Mouse (Mus musculus): ENCODE results near the gene Cap2. TPM values are rescaled to one million over a fixed set of nuclear protein-coding genes. Genes with fewer than 3 reads are reported as not detected.

Cap2 gene
- polyA plus RNA-seq, 1 experiment from 2014 or later, result 172 TPM

DNA sequence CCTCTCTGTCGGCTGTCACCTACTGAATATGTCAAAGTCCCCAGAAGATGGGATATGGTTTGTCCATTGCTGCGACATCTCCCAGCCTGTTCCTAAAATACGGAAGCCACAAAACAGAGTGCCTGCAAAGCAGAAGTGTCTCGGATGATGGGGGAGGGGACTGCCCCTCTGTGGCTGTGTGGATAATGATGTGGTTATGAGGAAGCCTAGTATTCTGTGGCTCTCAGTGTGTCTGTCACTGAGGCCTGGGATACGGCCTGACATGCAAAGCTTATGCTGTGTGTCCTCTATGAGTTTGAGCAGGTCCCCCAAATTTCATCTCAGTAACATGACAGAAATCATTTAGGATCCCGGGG is 132.5 kb downstream of the Cap2 start:
- WGBS, result 52% methylated on average over 6 of the region's 6 CpGs
- H3K27ac ChIP-seq, result no peak overlapping the region
- no peaks in the 10 kb centered on the region for H3K4me1 ChIP-seq (replicated peaks)
- no peaks in the 10 kb centered on the region for H3K27me3 ChIP-seq
- H3K36me3 ChIP-seq, result peaks cover 37% of the 10 kb centered on the region
- H3K4me2 ChIP-seq, result no peak overlapping the region
- H3K9me3 ChIP-seq (replicated peaks), result peaks cover 5% of the 10 kb centered on the region; the same call in 1 of the 2 replicates
- ATAC-seq (replicated peaks; ENCODE audit: insufficient number of reproducible peaks, insufficient read depth, low FRiP score, low read depth), result no peak
- no peak overlapping the region for H3K9ac ChIP-seq
- no peak overlapping the region for H3K4me3 ChIP-seq

DNA sequence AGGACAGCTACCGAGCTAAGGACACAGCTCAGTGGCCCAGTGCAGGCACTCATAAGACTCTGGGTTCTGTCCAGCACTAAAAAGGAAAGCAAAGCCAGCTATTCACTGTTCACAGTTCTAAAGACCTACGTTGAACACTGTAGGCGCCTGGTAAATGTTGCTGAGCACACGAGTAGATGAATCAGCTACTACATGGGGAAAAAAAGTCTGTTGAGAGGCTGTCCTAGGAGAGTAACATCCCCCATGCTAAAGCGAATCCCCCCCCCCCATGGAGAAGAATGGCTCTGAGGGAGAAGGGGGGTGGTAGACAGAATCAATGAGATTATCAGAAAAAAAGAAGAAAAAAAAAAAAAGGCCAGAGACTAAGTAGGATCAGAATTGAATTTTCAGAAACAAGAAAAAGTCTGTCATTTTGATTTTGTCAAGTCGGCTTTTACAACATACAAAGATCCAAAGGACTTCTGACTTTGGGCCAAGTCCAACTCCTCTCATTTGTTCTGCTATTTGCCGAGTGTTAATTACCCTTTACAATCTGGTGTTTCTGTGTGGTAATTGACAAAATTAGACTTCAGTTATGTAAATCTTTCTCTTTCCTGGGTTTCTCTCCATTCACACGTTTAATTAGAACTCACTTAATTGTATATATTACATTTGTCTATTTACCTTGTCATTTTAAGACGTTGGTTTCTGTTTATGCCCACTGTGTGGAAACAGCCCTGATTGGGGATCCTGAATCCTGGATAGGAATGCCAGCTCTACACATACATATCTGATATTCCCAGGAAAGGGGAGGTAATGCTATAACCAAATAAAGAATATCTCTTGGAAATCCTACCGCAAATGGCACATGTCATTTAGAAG is 139.2 kb downstream of the Cap2 start:
- Histone ChIP-seq H3K9me3 (replicated peaks) (peaks cover 11% of the 10 kb centered on the region), H3K36me3 (peaks cover 54% of the 10 kb centered on the region), H3K9ac (no peak overlapping the region)

DNA sequence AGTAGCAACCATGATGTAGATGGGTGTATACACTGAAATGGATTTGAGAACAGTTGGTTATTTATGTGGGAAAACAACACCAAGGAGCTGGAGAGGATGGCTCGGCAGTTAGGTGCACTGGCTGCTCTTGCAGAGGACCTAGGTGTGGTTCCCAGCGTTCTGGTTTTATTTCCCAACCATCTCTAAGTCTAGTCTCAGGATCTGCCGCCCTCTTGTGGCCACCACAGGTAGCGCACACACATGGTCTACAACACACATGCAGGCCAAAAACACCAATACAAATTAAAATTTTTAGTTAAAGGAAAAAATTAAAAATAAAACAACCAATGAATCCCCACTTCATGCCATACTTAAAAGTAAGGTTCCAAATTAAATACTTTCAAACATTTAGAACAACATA is 140.7 kb downstream of the Cap2 start:
- WGBS, result 88% methylated on average over 4 of the region's 4 CpGs
- H3K4me2 ChIP-seq, result no peak overlapping the region
- H3K27ac ChIP-seq, result no peak overlapping the region
- no peaks in the 10 kb centered on the region for H3K4me1 ChIP-seq (replicated peaks)
- ATAC-seq (replicated peaks; ENCODE audit: insufficient number of reproducible peaks, insufficient read depth, low FRiP score, low read depth), result no peak
- no peaks in the 10 kb centered on the region for H3K27me3 ChIP-seq
- peaks cover 44% of the 10 kb centered on the region for H3K36me3 ChIP-seq
- no peak overlapping the region for H3K4me3 ChIP-seq
- no peak overlapping the region for H3K9ac ChIP-seq
- H3K9me3 ChIP-seq (replicated peaks), result peaks cover 7% of the 10 kb centered on the region; the same call in 1 of the 2 replicates

More for the DNA sequence above, 139.2 kb downstream of the Cap2 start:
- no peak overlapping the region for H3K4me2 ChIP-seq
- no peaks in the 10 kb centered on the region for H3K27me3 ChIP-seq
- no peak overlapping the region for H3K4me3 ChIP-seq
- H3K4me1 ChIP-seq (replicated peaks), result no peaks in the 10 kb centered on the region
- H3K27ac ChIP-seq, result no peak overlapping the region
- no peak for ATAC-seq (replicated peaks; ENCODE audit: insufficient number of reproducible peaks, insufficient read depth, low FRiP score, low read depth)
- WGBS, result 88% methylated on average over 10 of the region's 10 CpGs

DNA sequence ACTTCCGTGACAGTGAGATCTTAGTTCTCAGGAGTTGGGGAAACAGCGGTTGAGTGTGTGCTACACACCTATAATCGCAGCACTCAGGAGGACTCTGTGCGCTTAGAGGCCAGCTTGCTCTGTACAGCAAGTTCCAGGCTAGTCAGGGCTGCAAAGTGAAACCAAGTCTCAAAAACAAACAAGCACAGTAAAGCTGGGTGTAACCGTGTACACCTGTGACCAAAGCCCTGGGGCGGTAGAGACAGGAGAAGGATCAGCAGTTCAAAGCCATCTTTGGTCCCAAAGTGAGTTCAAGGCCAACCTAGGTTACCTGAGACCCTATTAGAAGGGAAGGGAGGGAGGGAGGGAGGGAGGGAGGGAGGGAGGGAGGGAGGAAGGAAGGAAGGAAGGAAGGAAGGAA is 142.5 kb downstream of the Cap2 start:
- Histone ChIP-seq H3K36me3 (peaks cover 43% of the 10 kb centered on the region), H3K4me1 (replicated peaks) (no peaks in the 10 kb centered on the region), H3K4me3 (no peak overlapping the region), H3K4me2 (no peak overlapping the region), H3K9ac (no peak overlapping the region), H3K27me3 (no peaks in the 10 kb centered on the region), H3K27ac (no peak overlapping the region), H3K9me3 (replicated peaks) (peaks cover 7% of the 10 kb centered on the region; the same call in 1 of the 2 replicates)
- ATAC-seq (replicated peaks; ENCODE audit: insufficient number of reproducible peaks, insufficient read depth, low FRiP score, low read depth), result no peak
- WGBS, result 90% methylated on average over 6 of the region's 6 CpGs

DNA sequence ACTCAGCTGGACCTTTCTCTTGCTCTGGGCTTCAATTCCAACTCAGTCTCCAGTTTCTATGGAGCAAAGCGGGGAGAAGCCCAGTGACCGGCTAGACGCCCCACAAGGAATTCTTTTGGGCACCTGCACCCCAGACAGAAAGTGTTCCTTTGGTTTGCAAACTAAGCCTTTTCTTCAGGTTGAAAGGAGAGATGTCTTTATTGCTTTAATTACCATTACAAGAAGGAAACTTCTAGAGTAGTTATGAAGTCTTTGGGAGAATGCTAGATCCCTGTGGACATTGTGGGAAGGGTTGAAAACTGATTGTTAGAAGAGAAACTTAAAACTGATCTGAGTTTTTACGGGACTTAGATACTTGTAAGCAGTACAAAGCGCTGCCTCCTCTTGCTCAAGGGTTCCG is 143.8 kb downstream of the Cap2 start:
- no peak overlapping the region for H3K4me2 ChIP-seq
- no peak overlapping the region for H3K9ac ChIP-seq
- peaks cover 41% of the 10 kb centered on the region for H3K36me3 ChIP-seq
- no peaks in the 10 kb centered on the region for H3K27me3 ChIP-seq
- ATAC-seq (replicated peaks; ENCODE audit: insufficient number of reproducible peaks, insufficient read depth, low FRiP score, low read depth), result no peak
- H3K4me3 ChIP-seq, result no peak overlapping the region
- no peaks in the 10 kb centered on the region for H3K4me1 ChIP-seq (replicated peaks)
- 86% methylated on average over 6 of the region's 6 CpGs for WGBS
- peaks cover 7% of the 10 kb centered on the region; the same call in 1 of the 2 replicates for H3K9me3 ChIP-seq (replicated peaks)
- H3K27ac ChIP-seq, result no peak overlapping the region

DNA sequence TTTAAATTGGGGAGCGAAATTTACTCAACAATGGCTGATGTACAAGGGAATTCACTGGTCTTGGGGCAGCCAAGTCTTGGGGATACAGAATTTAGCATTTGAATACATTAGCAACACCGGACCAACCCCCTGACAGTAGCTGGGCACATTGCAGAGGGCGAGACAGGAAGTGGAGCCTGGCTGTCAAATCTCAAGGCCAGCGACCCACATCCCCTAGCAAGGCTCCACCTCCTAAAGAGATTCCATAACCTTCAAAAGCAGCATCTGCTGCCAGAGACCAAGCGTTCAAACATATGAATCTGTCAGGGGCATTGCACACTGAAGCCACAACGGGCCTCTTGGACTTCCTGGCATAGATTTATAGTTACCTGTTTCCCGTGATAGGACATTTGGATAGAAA is 150.2 kb downstream of the Cap2 start:
- no peaks in the 10 kb centered on the region for H3K4me1 ChIP-seq (replicated peaks)
- H3K27ac ChIP-seq, result no peak overlapping the region
- 82% methylated on average over 7 of the region's 7 CpGs for WGBS
- ATAC-seq (replicated peaks; ENCODE audit: insufficient number of reproducible peaks, insufficient read depth, low FRiP score, low read depth), result no peak
- no peak overlapping the region for H3K4me2 ChIP-seq
- H3K27me3 ChIP-seq, result no peaks in the 10 kb centered on the region
- H3K4me3 ChIP-seq, result no peak overlapping the region
- H3K9ac ChIP-seq, result no peak overlapping the region
- H3K9me3 ChIP-seq (replicated peaks), result no peaks in the 10 kb centered on the region
- peaks cover 29% of the 10 kb centered on the region; the same call in 1 of the 2 replicates for H3K36me3 ChIP-seq

DNA sequence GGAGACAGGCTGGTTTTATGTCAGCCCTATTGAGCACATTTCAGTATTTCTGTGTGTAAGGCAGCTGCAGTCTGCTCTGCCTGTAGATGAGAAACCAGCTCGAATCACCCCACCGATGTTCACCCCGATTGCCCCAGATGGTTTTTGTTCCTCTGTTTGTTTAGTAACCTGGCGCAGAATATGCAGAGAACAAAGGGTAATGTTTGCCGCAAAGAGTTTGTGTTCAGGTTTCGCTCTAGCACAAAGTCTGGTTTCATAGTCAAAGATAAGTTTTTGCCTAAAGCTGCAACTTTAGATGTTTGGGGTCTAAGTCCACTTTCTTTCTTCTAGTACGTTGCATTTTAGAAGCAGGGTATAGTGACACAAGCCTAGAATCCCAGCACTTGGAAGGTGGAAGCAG is 151.0 kb downstream of the Cap2 start:
- H3K9ac ChIP-seq, result no peak overlapping the region
- H3K4me2 ChIP-seq, result no peak overlapping the region
- no peaks in the 10 kb centered on the region for H3K9me3 ChIP-seq (replicated peaks)
- H3K4me1 ChIP-seq (replicated peaks), result no peaks in the 10 kb centered on the region
- no peak overlapping the region for H3K27ac ChIP-seq
- H3K36me3 ChIP-seq, result peaks cover 25% of the 10 kb centered on the region; the same call in 1 of the 2 replicates
- no peak for ATAC-seq (replicated peaks; ENCODE audit: insufficient number of reproducible peaks, insufficient read depth, low FRiP score, low read depth)
- no peaks in the 10 kb centered on the region for H3K27me3 ChIP-seq
- 89% methylated on average over 7 of the region's 7 CpGs for WGBS
- H3K4me3 ChIP-seq, result no peak overlapping the region

DNA sequence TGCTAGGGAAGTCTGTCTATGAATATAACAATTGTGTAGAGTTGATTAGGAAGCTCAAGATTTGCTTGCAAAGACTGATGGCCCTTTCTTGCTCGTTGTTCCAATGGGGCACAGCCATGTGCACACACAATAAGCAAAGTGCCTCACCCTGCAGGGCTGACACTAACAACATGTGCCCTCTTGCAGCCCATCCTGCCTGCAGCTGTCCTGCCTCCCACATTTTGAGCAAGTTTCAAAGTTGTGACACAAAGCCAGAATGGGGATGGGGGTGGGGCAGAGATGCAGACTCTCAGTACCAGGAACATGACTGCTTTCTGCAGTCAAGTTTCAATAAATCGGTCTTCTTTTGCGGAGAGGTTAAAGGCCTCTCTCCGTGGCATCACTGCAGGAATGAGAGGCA is 152.0 kb downstream of the Cap2 start:
- Histone ChIP-seq H3K9ac (no peak overlapping the region), H3K4me1 (replicated peaks) (no peaks in the 10 kb centered on the region), H3K36me3 (peaks cover 19% of the 10 kb centered on the region; the same call in 1 of the 2 replicates), H3K27me3 (no peaks in the 10 kb centered on the region), H3K27ac (no peak overlapping the region), H3K9me3 (replicated peaks) (no peaks in the 10 kb centered on the region), H3K4me3 (no peak overlapping the region), H3K4me2 (no peak overlapping the region)
- 79% methylated on average over 4 of the region's 4 CpGs for WGBS
- ATAC-seq (replicated peaks; ENCODE audit: insufficient number of reproducible peaks, insufficient read depth, low FRiP score, low read depth), result no peak

DNA sequence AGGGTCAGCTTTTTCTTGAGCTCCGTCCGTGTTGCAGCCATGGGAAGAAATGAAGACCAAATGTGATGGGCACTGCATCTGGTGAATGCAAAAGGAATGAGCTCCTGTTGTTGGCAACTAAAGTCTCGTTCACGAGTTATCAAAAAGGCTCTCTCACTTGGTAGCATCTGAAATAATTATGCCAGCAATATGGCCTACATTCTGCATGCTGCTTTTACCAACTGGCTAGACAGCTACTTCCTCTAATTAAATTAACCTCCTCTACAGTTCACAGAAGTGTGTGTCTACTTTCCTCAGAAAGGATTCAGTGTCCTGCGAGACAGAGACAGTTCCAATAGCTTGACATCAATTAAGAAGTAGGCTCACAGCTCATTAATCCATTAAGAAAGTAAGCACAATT is 152.9 kb downstream of the Cap2 start:
- H3K4me2 ChIP-seq, result no peak overlapping the region
- H3K9me3 ChIP-seq (replicated peaks), result no peaks in the 10 kb centered on the region
- no peak overlapping the region for H3K9ac ChIP-seq
- ATAC-seq (replicated peaks; ENCODE audit: insufficient number of reproducible peaks, insufficient read depth, low FRiP score, low read depth), result no peak
- H3K27me3 ChIP-seq, result no peaks in the 10 kb centered on the region
- H3K4me1 ChIP-seq (replicated peaks), result no peaks in the 10 kb centered on the region
- 92% methylated on average over 5 of the region's 5 CpGs for WGBS
- no peak overlapping the region for H3K27ac ChIP-seq
- peaks cover 12% of the 10 kb centered on the region; the same call in 1 of the 2 replicates for H3K36me3 ChIP-seq
- H3K4me3 ChIP-seq, result no peak overlapping the region

DNA sequence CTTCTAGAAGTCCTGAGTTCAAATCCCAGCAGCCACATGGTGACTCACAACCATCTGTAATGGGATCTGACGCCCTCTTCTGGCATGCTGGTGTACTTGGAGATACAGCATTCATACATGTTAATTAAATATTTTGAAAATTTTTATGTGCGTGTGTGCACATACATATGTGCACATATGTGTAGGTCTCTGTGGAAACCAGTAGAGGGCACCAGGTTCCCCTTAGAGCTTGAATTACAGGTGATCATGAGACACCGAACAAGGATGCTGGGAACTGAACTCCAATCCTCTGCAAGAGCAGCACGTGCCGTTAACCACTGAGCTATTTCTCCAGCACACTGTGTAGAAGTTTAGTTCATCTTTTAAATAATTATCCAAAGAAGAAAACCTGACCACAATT is 157.6 kb downstream of the Cap2 start:
- 89% methylated on average over 5 of the region's 5 CpGs for WGBS
- Histone ChIP-seq H3K27ac (no peak overlapping the region), H3K36me3 (no peaks in the 10 kb centered on the region), H3K4me1 (replicated peaks) (peaks cover 3% of the 10 kb centered on the region; the same call in 1 of the 2 replicates), H3K4me3 (no peak overlapping the region), H3K4me2 (no peak overlapping the region), H3K27me3 (no peaks in the 10 kb centered on the region), H3K9ac (no peak overlapping the region), H3K9me3 (replicated peaks) (no peaks in the 10 kb centered on the region)
- ATAC-seq (replicated peaks; ENCODE audit: insufficient number of reproducible peaks, insufficient read depth, low FRiP score, low read depth), result no peak

DNA sequence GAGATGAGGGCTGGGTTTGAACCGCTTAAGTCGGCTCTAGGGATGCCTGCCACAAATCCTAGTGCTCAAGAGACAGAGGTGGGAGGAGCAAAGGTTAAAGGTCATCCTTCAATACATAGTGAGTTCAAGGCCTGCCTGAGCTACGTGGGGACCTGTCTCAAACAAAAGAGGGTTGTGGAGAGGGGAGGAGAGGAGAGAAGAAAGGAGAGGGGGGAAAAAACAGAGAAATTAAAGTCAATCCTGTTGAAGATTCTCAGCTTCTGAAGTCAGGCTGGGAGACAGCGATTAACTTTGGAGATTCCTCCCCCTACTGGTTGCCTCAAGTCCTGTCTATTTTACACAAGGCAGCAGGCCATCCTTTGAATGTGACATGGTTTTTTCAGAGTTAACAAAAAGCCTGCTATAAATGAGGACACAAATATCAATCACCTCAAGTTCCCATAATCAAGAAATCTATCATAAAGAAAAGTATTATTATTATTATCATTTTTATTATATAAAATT is 161.9 kb downstream of the Cap2 start:
- H3K27ac ChIP-seq, result no peak overlapping the region
- peaks cover 3% of the 10 kb centered on the region; the same call in 1 of the 2 replicates for H3K4me1 ChIP-seq (replicated peaks)
- no peaks in the 10 kb centered on the region for H3K9me3 ChIP-seq (replicated peaks)
- 34% methylated on average over 4 of the region's 4 CpGs for WGBS
- H3K4me2 ChIP-seq, result no peak overlapping the region
- no peaks in the 10 kb centered on the region for H3K36me3 ChIP-seq
- H3K27me3 ChIP-seq, result no peaks in the 10 kb centered on the region
- no peak overlapping the region for H3K4me3 ChIP-seq
- ATAC-seq (replicated peaks; ENCODE audit: insufficient number of reproducible peaks, insufficient read depth, low FRiP score, low read depth), result no peak
- H3K9ac ChIP-seq, result no peak overlapping the region

Measured in heart, embryonic 15.5 days (tissue).